Mouse (Mus musculus) heart, postnatal 0 days (tissue): Measurements from ENCODE around the gene Ugt1a6a. TPM values are rescaled to one million over a fixed set of nuclear protein-coding genes. Genes with fewer than 3 reads are reported as not detected.

Experiments
- ATAC-seq: fragments of 200-750 bp; cut with Nextera tagmentation; 2 replicates; pipeline ENCODE4 v1.8.0; 2017; ENCODE audit warnings: low read depth, moderate number of reproducible peaks, moderate library complexity; ENCODE audit not compliant: insufficient read depth
- DNase-seq: peaks from one replicate; pipeline ENCODE4 v3.0.0-alpha.2; 2016; ENCODE audit warnings: low spot score
- H3K27ac ChIP-seq: fragments of 300-500 bp; sonication (generic); 2 replicates; pipeline ENCODE4 v1.5.1; 2014; ENCODE audit warnings: low read depth, mild to moderate bottlenecking
- H3K27me3 ChIP-seq: fragments of 300-500 bp; sonication (generic); 2 replicates; pipeline ENCODE4 v1.6.1; 2014; ENCODE audit warnings: low read length, mixed read lengths; ENCODE audit not compliant: control insufficient read depth, insufficient read depth
- H3K36me3 ChIP-seq: fragments of 300-500 bp; sonication (generic); replicated peaks from 2 replicates; pipeline ENCODE4 v1.6.1; 2014; ENCODE audit warnings: low read length, mixed read lengths; ENCODE audit not compliant: control insufficient read depth, insufficient read depth
- H3K4me1 ChIP-seq: fragments of 300-500 bp; sonication (generic); 2 replicates; pipeline ENCODE4 v1.6.1; 2014; ENCODE audit warnings: antibody characterized with exemption; ENCODE audit not compliant: control insufficient read depth, insufficient read depth
- H3K4me2 ChIP-seq: fragments of 300-500 bp; sonication (generic); 2 replicates; pipeline ENCODE4 v1.6.1; 2014; ENCODE audit warnings: low read depth, mild to moderate bottlenecking, low read length, moderate library complexity
- H3K4me3 ChIP-seq: fragments of 300-500 bp; sonication (generic); 2 replicates; pipeline ENCODE4 v1.5.1; 2014; ENCODE audit warnings: low read depth, low read length
- H3K9ac ChIP-seq: fragments of 300-500 bp; sonication (generic); replicated peaks from 2 replicates; pipeline ENCODE4 v1.6.1; 2014; ENCODE audit warnings: low read depth, low read length, mixed read lengths
- H3K9me3 ChIP-seq: fragments of 300-500 bp; sonication (generic); replicated peaks from 2 replicates; pipeline ENCODE4 v1.6.1; 2016; ENCODE audit warnings: low read length; ENCODE audit not compliant: control insufficient read depth
- CTCF ChIP-seq: IDR thresholded peaks from 2 replicates; pipeline ENCODE4 v1.5.1; 2016; ENCODE audit warnings: antibody characterized with exemption, control low read depth, low read depth
- EP300 ChIP-seq: IDR thresholded peaks from 2 replicates; pipeline ENCODE4 v1.6.1; 2016; ENCODE audit warnings: antibody characterized with exemption, low read depth
- whole genome bisulfite sequencing: fragments of 180-500 bp; shearing (Covaris S2); extraction: QIAGEN DNeasy Blood & Tissue Kit; methylation state at CpG from one replicate; pipeline ENCODE4 v1.1.7; 2014; 5-methylcytosine and 5-hydroxymethylcytosine counted together
- polyA plus RNA-seq: library from polyadenylated mRNA; unstranded; fragments of >200 nt; fragmentation: Nextera tagmentation; extraction: Ambion mirVana; gene quantifications from 2 replicates; pipeline ENCODE4 v1.2.1, GENCODE M21; 2015
- total RNA-seq: library from RNA; depleted of rRNA; stranded (reverse); fragments of >200 nt; gene quantifications from 2 replicates; pipeline ENCODE4 v1.2.3, GENCODE M21; 2014; ENCODE audit warnings: low replicate concordance

Gene Ugt1a6a
- total and polyA plus RNA-seq, 2 experiments from 2014 or later, result 0.66 to 2.2 TPM

DNA sequence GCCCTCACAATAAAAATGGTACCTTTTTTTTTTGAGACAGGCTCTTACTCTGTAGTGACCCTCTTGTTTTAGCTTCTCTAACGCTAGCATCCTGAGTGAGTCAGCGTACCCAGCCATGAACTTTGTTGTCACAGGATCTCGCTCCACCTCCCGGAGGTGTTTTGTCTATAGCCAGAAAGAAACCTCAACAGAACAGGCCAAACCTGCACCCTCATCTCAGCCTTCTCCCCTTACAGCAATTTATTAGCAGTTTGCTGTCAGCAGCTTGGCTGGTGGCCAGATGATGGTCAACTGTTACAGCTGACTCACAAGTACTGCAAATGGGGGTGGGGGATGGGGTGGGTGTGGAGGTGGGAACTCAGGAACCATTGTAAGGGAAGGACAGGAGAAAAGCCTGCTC lies 127.6 kb downstream of the Ugt1a6a start:
- 75% methylated on average over 4 of the region's 4 CpGs for WGBS
- H3K36me3 ChIP-seq, result peaks cover 78% of the 10 kb centered on the region

DNA sequence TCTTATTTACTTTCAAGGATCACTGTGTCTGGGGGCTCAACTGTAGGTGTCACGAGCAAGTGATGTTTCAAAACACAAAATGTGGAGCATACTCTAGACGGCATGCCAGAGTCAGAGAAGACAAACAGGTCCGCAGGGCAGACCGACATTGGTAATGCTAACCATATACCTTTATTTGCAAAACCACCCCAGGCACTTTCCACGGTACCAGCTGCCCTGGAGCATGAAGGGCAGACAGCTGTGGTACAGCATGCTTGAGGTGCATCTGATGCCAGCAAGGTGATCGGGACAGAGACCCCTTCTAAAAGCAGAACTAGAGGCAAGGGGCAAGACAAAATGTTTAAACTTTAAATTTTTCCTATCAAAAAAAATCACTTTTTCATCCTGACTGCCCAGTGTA lies 128.4 kb downstream of the Ugt1a6a start:
- no peaks in the 10 kb centered on the region for H3K27me3 ChIP-seq
- H3K9ac ChIP-seq, result no peak overlapping the region
- 72% methylated on average over 6 of the region's 6 CpGs for WGBS
- ATAC-seq (no peak), DNase-seq (no peak)
- peaks cover 85% of the 10 kb centered on the region for H3K36me3 ChIP-seq
- TF ChIP-seq CTCF, result no peak
- no peak for TF ChIP-seq EP300
- no peaks in the 10 kb centered on the region for H3K9me3 ChIP-seq
- H3K4me1 ChIP-seq, result peaks cover 16% of the 10 kb centered on the region
- no peak overlapping the region for H3K4me3 ChIP-seq
- no peak overlapping the region for H3K27ac ChIP-seq
- H3K4me2 ChIP-seq, result no peak overlapping the region

More for the DNA sequence above, 127.6 kb downstream of the Ugt1a6a start:
- no peak for TF ChIP-seq EP300
- no peak for TF ChIP-seq CTCF
- Histone ChIP-seq H3K9ac (no peak overlapping the region), H3K27me3 (no peaks in the 10 kb centered on the region), H3K4me1 (peaks cover 16% of the 10 kb centered on the region), H3K4me3 (no peak overlapping the region), H3K27ac (no peak overlapping the region), H3K9me3 (no peaks in the 10 kb centered on the region), H3K4me2 (no peak overlapping the region)
- ATAC-seq, result no peak
- peak; percentile 59 for DNase-seq

DNA sequence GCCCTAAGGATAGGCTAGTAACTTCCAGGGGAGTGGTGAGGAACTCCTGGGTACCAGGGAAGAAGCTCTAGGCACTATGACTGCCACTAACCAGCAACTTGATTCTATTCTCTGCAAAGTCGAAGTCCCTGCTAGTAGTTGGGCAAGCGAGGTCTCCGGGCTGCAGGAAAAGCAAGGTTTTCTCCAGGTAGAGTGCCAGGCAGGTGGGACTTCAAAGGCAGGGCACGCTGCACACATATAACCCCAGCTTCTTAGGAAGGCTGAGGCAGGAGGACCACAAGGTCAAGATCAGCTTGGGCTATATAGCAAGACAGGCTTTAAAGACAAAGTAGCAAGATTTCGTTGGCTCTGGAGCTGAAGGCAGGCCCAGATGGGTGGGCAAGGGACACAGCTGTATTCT lies 129.2 kb downstream of the Ugt1a6a start:
- Histone ChIP-seq H3K4me3 (no peak overlapping the region), H3K27ac (no peak overlapping the region), H3K36me3 (peaks cover 93% of the 10 kb centered on the region), H3K27me3 (no peaks in the 10 kb centered on the region), H3K9me3 (no peaks in the 10 kb centered on the region), H3K9ac (no peak overlapping the region), H3K4me2 (no peak overlapping the region), H3K4me1 (peaks cover 16% of the 10 kb centered on the region)
- DNase-seq (no peak), ATAC-seq (no peak)
- 90% methylated on average over 5 of the region's 5 CpGs for WGBS
- TF ChIP-seq CTCF (no peak), EP300 (no peak)

- DNase-seq, result no peak
- Histone ChIP-seq H3K9ac (no peak overlapping the region), H3K4me2 (no peak overlapping the region), H3K9me3 (no peaks in the 10 kb centered on the region), H3K4me3 (no peak overlapping the region), H3K36me3 (peaks cover 99% of the 10 kb centered on the region), H3K27me3 (no peaks in the 10 kb centered on the region), H3K4me1 (peaks cover 10% of the 10 kb centered on the region), H3K27ac (no peak overlapping the region)
- no peak for ATAC-seq
- 74% methylated on average over 7 of the region's 7 CpGs for WGBS
- no peak for TF ChIP-seq CTCF
- no peak for TF ChIP-seq EP300
These were observed 129.7 kb downstream of the Ugt1a6a start for GRCm38 (mm10) chr1:88264237-88264868.

DNA sequence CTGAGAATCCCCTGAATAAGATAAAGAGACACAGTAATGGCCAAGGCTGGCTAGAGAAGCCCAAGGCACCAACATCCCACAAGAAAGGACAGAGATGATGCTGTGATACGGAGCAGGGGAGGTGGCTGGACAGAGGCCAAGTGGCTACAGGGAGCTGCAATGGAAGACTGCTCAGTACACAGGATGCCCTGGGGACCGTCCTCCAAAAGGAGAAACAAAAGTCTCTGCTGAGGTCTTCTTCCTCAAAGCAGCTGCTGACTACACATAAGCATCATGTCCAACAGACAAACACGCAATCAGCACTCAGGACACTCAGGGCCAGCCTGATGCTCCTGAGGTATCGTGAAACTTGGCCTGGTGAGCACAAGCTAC lies 130.2 kb downstream of the Ugt1a6a start:
- DNase-seq (no peak), ATAC-seq (no peak)
- H3K27ac ChIP-seq, result no peak overlapping the region
- H3K36me3 ChIP-seq, result peaks cover 99% of the 10 kb centered on the region
- no peak overlapping the region for H3K4me2 ChIP-seq
- H3K4me1 ChIP-seq, result 0 out of 2 replicates have a peak, but pooled peaks cover 5% of the 10 kb centered on the region
- no peak overlapping the region for H3K4me3 ChIP-seq
- H3K9ac ChIP-seq, result no peak overlapping the region
- H3K9me3 ChIP-seq, result no peaks in the 10 kb centered on the region
- 67% methylated on average over 4 of the region's 4 CpGs for WGBS
- TF ChIP-seq EP300 (no peak), CTCF (no peak)
- H3K27me3 ChIP-seq, result no peaks in the 10 kb centered on the region

GRCm38 (mm10) chr1:88266123-88266522 lies 131.5 kb downstream of the Ugt1a6a start:
- H3K4me2 ChIP-seq, result no peak overlapping the region
- 88% methylated on average over 13 of the region's 13 CpGs for WGBS
- no peak for DNase-seq

More at GRCm38 (mm10) chr1:88266123-88266522, 131.5 kb downstream of the Ugt1a6a start:
- no peak for ATAC-seq
- Histone ChIP-seq H3K27me3 (no peaks in the 10 kb centered on the region), H3K27ac (no peak overlapping the region), H3K4me3 (no peak overlapping the region), H3K9ac (no peak overlapping the region), H3K36me3 (peaks cover 90% of the 10 kb centered on the region), H3K9me3 (no peaks in the 10 kb centered on the region), H3K4me1 (0 out of 2 replicates have a peak, but pooled peaks cover 5% of the 10 kb centered on the region)
- TF ChIP-seq CTCF (no peak), EP300 (no peak)
